In genomic region chr10:80774549-80774948, GRCm38 (mm10) we compare ENCODE assay signal across 1 mouse cellular context.
A peak's percentile ranks its signal among the peaks of the same experiment; 100 is the strongest.
TF ChIP-seq lines count a peak whose summit lies in the region.

No protein-coding gene starts in this region.

TF ChIP-seq in MEL, 35 proteins besides CTCF, POLR2A, EP300 and RAD21 (continued from another document):
- TF ChIP-seq MAFK (IDR thresholded peaks at IDR 0.05; ENCODE audit: borderline replicate concordance, low read depth, low read length): no peak
- TF ChIP-seq CHD1 (IDR thresholded peaks at IDR 0.05; ENCODE audit: low read depth, low read length): no peak
- peak; percentile 70 for TF ChIP-seq MAX (IDR thresholded peaks at IDR 0.05; ENCODE audit: low read length)
- 0 out of 2 replicates have a peak, but pooled peaks have one; percentile 66 for TF ChIP-seq MYC (IDR thresholded peaks at IDR 0.05; ENCODE audit: low read depth, low read length)
- no peak for TF ChIP-seq NRF1 (IDR thresholded peaks at IDR 0.05; ENCODE audit: insufficient read depth, low read depth, low read length, poor library complexity, severe bottlenecking)
- peak; percentile 86 for TF ChIP-seq SIN3A (IDR thresholded peaks at IDR 0.05; ENCODE audit: low read length)
- peak; percentile 78 for TF ChIP-seq TAL1 (IDR thresholded peaks at IDR 0.05; ENCODE audit: low read length)
- TF ChIP-seq ZC3H11A (IDR thresholded peaks at IDR 0.05; ENCODE audit: low read depth, low read length): peak; percentile 16; the same call in 1 of the 2 replicates
- peak; percentile 38; the same call in 1 of the 2 replicates for TF ChIP-seq USF1 (IDR thresholded peaks at IDR 0.05; ENCODE audit: low read depth, low read length)
